Mouse (Mus musculus) ES-E14 (cell line): ENCODE results near the gene Gdf9.

Experiments used
- CHD2 ChIP-seq: IDR thresholded peaks from 2 replicates; pipeline ENCODE4 v1.6.1; 2014; ENCODE audit warnings: mild to moderate bottlenecking, low read depth, low read length, inconsistent platforms
- HCFC1 ChIP-seq: IDR thresholded peaks from 2 replicates; pipeline ENCODE4 v1.6.1; 2012; ENCODE audit warnings: low read length, inconsistent platforms, borderline replicate concordance; ENCODE audit not compliant: insufficient read depth
- ZC3H11A ChIP-seq: IDR thresholded peaks from 2 replicates; pipeline ENCODE4 v1.6.1; 2012; ENCODE audit warnings: low read depth, mild to moderate bottlenecking, inconsistent platforms, low read length, borderline replicate concordance
- ZNF384 ChIP-seq: IDR thresholded peaks from 2 replicates; pipeline ENCODE4 v1.6.1; 2012; ENCODE audit warnings: low read depth, low read length, inconsistent platforms

DNA sequence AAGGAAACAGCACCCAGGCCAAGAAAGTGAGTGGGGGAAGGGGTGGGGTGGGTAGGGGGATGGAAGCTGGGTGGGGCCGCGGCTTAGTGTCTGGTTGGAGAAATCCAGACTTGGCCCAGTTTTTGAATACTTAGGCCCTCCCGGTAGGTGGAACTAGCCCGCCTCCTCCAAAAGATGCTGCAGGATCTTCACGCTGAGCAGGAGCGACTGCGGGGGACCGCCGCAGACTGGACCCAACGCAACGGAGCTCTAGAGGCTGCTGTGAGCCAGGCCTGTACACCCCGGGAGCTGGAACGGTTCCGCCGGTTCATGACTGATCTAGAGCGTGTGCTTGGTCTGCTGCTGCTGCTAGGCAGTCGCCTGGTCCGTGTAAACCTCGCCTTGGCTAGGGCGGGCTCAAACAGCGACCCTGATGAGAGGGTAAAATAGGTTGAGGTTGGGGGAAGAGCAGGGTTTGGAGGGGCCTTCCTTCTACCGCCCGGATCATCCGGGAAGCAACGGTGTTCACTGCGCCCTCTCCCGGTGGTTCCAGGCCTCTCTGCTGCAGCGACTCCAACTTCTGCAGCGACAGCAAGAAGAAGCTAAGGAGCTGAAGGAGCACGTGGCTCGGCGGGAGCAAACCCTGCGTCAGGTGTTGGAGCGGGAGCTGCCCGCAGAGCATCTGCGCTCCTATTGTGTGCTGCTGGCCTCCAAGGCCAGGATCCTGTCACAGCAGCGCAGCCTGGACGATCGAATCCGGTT is 35.6 kb downstream of the Gdf9 start:
- TF ChIP-seq CHD2 (no peak), HCFC1 (peak; percentile 36; the same call in 1 of the 2 replicates), ZNF384 (no peak), ZC3H11A (no peak)
